Mouse (Mus musculus) monocyte, adult 5-6 weeks (primary cell): Measurements from ENCODE around the gene Glis1. TPM values are rescaled to one million over a fixed set of nuclear protein-coding genes. Genes with fewer than 3 reads are reported as not detected.

ENCODE experiments used
- ATAC-seq: fragments of 153-309, 156-312 bp; replicated peaks from 2 replicates; pipeline ENCODE4 v1.8.0; 2017; ENCODE audit warnings: mild to moderate bottlenecking; ENCODE audit not compliant: low TSS enrichment, insufficient number of reproducible peaks, severe bottlenecking, poor library complexity, low FRiP score
- total RNA-seq: library from RNA; stranded (forward); fragments of 200-1000, 200-491, 200-594 nt; gene quantifications from 3 replicates; pipeline ENCODE4 v1.2.3, GENCODE M21; 2017

The Glis1 gene
- total RNA-seq, 1 experiment from 2014 or later: not detected

GRCm38 (mm10) chr4:107651021-107651496, 216.7 kb downstream of the Glis1 start:
- ATAC-seq: no peak

GRCm38 (mm10) chr4:107652598-107653279, 218.3 kb downstream of the Glis1 start:
- 0 out of 2 replicates have a peak, but pooled peaks have one; percentile 42 for ATAC-seq

- ATAC-seq: no peak
Measured at GRCm38 (mm10) chr4:107653280-107653643, 218.9 kb downstream of the Glis1 start.

GRCm38 (mm10) chr4:107660649-107661048, 226.3 kb downstream of the Glis1 start:
- no peak for ATAC-seq

- 0 out of 2 replicates have a peak, but pooled peaks have one; percentile 17 for ATAC-seq
Measured at GRCm38 (mm10) chr4:107668514-107668913, 234.1 kb downstream of the Glis1 start.

- ATAC-seq: no peak
Measured at GRCm38 (mm10) chr4:107670731-107671130, 236.3 kb downstream of the Glis1 start.

GRCm38 (mm10) chr4:107673638-107674321, 239.4 kb downstream of the Glis1 start:
- ATAC-seq: peak; percentile 89

- no peak for ATAC-seq
Measured at GRCm38 (mm10) chr4:107674322-107674644, 239.9 kb downstream of the Glis1 start.

- peak; percentile 26 for ATAC-seq
Measured at GRCm38 (mm10) chr4:107675645-107676044, 241.3 kb downstream of the Glis1 start.

GRCm38 (mm10) chr4:107680311-107681098, 246.1 kb downstream of the Glis1 start:
- ATAC-seq: no peak

GRCm38 (mm10) chr4:107681099-107681849, 246.9 kb downstream of the Glis1 start:
- peak; percentile 57 for ATAC-seq

- ATAC-seq: no peak
Measured at GRCm38 (mm10) chr4:107683006-107683756, 248.8 kb downstream of the Glis1 start.

- no peak for ATAC-seq
Measured at GRCm38 (mm10) chr4:107684130-107684529, 249.7 kb downstream of the Glis1 start, which contains the start of gene Dmrtb1. Gene Dmrtb1, minus strand, starts transcription at chr4:107684230.

Other genes with a start within 250 kb of the Glis1 start
- gene Ldlrad1, start 225.4 kb upstream of the Glis1 start, total RNA-seq: not detected in 3 replicates
- gene Lrrc42, start 181.1 kb upstream of the Glis1 start, total RNA-seq: 4.7 to 7.3 TPM (median 7.1 TPM) in 3 replicates
- 3.4 to 26.6 TPM (median 8.9 TPM) in 3 replicates for gene Hspb11, start 181.0 kb upstream of the Glis1 start, total RNA-seq
- gene Dio1, start 127.4 kb upstream of the Glis1 start, total RNA-seq: not detected in 3 replicates
- gene Yipf1, start 120.2 kb upstream of the Glis1 start, total RNA-seq: 34.3 to 53.2 TPM (median 48.5 TPM) in 3 replicates
- gene Ndc1, start 66.8 kb upstream of the Glis1 start, total RNA-seq: 3.7 to 6.6 TPM (median 4.9 TPM) in 3 replicates
- 1.7 to 4.1 TPM in 2 of 3 replicates, not detected in the other for gene Dmrtb1, start 249.6 kb downstream of the Glis1 start, total RNA-seq